Mouse (Mus musculus) retina, embryonic 14.5 days (tissue): ENCODE measurements around the gene Prn.

Experiments used
- DNase-seq: peaks from one replicate; pipeline ENCODE4 v3.0.0-alpha.2; 2015; ENCODE audit warnings: low spot score

Prn gene

GRCm38 (mm10) chr2:131906846-131907245 is 2.9 kb upstream of the Prn start:
- no peak for DNase-seq

- DNase-seq = no peak
Measured at GRCm38 (mm10) chr2:131907311-131907710, 2.4 kb upstream of the Prn start.

- DNase-seq = no peak
Measured at GRCm38 (mm10) chr2:131908351-131908861, 1.4 kb upstream of the Prn start.

GRCm38 (mm10) chr2:131908906-131909305 is 851 bp upstream of the Prn start:
- no peak for DNase-seq

DNA sequence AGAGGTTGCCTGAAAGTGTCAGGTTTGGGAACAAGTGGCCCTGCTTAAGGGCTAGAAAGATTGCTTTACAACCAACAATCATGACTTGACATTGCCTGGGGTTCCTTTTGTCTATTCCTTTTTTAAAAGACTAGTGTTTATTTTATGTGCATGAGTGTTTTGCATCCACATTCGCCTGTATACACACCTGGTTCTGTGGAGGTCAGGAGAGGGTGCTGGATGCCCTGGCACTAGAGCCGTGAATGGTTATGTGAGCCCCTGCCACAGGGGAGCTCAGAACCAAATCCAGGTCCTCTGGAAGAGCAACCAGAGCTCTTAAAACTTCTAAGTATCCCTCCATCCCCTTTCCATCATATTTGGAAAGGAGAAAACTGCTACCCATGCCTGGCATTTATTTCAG is 1.1 kb downstream of the Prn start:
- no peak for DNase-seq

- peak; percentile 63 for DNase-seq
Measured at GRCm38 (mm10) chr2:131911341-131911740, 1.6 kb downstream of the Prn start.

DNA sequence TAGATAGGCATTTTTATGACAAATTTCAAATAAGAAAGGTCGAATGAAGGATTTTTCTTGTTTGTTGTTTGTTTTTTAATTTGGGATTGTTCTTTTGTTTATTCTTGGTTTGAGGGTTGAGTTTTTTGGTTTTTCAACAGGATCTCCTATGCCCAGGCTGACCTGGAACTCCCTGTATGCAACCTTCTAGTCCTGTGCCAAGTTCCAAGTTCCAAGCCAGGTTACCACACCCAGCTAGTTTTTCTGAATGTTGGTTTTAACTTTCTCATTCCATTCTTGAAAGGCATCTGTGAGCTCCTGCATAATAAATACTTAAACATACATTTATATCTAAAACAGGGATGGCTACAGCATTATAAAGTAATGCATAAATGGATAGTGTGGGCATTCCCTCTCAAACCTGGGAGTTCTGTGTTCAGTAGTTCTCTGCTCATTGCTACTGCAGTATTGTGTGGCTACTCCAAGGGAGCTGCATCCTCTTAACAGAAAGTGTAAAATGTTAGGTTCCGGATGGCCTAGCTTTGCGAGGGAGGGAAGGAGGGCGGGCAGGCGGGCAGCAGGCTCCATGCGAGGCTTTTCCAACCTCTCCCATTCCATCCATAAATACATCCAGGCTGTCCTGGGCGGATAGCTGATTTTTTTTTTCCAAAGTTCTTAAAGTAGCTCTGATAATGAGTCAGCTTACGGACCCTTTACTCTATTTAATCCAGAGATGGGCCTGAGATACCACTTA is 2.9 kb downstream of the Prn start:
- no peak for DNase-seq

- no peak for DNase-seq
Measured at GRCm38 (mm10) chr2:131932275-131932902, 22.6 kb downstream of the Prn start.

GRCm38 (mm10) chr2:131933013-131933412 is 23.3 kb downstream of the Prn start:
- DNase-seq = no peak

DNA sequence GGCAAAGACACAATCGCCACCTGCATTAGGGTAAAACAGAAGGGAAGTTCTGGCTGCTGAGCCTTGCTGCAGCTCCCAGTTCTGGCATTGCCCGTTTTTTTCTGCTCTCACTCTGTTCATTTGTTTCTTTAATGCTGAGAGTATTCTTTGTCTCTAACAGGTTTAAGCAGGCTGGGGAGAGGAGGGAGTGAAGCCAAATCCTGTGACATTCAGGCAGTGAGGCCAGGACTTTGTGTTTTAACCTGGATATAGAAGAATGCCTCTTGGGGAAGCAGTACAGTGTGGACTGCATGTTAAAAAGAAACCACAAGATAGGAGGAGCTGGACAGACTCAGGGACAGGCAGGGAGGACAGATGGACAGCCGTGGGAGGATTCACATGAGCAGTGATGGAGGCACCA is 23.8 kb downstream of the Prn start:
- DNase-seq = no peak

DNA sequence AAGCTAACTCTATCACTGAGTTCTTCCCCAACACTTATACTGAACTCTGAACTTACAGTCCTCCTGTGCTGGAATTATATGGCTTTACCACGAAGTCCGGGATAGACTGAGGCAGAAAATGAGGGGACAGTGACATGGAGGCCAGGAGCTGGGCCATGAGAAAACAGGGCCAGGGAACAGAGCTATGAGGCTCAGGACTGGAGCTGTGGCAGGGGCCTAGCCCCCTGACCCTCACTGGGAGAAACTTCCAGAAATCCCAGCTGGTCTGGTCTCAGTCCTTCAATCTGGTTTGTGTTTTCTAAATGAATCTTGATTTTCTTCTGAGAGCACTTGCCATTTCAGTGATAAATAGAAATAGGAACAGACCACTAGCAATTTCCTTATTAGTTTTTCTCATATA is 24.5 kb downstream of the Prn start:
- no peak for DNase-seq

GRCm38 (mm10) chr2:131935390-131936105 is 25.8 kb downstream of the Prn start:
- no peak for DNase-seq

GRCm38 (mm10) chr2:131936410-131936809 is 26.7 kb downstream of the Prn start:
- DNase-seq = no peak

GRCm38 (mm10) chr2:131939404-131940111 is 29.8 kb downstream of the Prn start:
- DNase-seq = peak; percentile 78

GRCm38 (mm10) chr2:131940506-131940905 is 30.7 kb downstream of the Prn start:
- DNase-seq = no peak

GRCm38 (mm10) chr2:131941501-131941900 is 31.7 kb downstream of the Prn start:
- no peak for DNase-seq

GRCm38 (mm10) chr2:131944370-131944769 is 34.6 kb downstream of the Prn start:
- no peak for DNase-seq

- no peak for DNase-seq
Measured at GRCm38 (mm10) chr2:131945225-131945624, 35.5 kb downstream of the Prn start.

- no peak for DNase-seq
Measured at GRCm38 (mm10) chr2:131945765-131946164, 36.0 kb downstream of the Prn start.

DNA sequence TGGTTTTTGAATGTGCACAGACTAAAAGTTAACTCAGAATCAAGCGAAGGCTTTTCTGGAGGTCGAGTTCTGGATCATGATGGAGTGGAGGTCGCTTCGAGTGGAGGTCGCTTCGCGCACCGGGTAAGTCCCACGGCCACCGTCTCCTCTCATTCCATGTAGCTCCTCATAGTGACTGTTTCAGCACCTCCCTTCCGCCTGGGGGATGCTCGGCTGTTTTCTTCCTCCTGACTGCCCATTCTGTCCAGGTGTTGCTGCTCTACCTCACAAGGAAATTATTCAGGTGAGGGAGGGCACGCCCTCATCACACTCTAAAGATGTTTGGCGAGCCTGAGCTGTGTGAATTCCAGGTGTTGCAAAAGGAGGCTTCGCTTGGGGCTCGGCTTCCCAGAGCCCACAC is 36.6 kb downstream of the Prn start:
- DNase-seq = no peak

DNA sequence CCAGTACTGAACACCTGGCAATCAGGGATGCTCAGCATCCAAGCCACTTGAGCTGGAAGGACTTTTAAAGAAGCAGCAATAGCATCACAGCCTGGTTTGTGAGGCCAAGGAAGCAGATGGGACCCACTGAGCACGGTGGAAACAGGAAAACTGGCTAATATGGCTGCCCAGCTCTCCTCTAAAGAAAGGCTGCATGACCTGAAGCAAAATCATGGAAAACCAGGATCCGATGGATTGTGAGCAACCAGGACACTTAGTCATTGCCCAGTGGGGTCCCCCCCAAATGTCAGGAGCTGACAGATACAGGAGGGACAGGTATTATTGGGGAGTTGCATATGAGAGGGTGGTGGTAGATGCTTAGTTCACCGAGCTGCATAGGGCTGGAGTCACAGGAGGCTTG is 38.4 kb downstream of the Prn start:
- DNase-seq = no peak

GRCm38 (mm10) chr2:131948916-131949639 is 39.3 kb downstream of the Prn start:
- DNase-seq = no peak
